Mouse (Mus musculus): ENCODE measurements around the gene Acr. TPM values are rescaled to one million over a fixed set of nuclear protein-coding genes. Genes with fewer than 3 reads are reported as not detected.

Gene Acr
- total RNA-seq (2021): 1 to 10 TPM in 1 of 2 experiments, under 1 TPM in 1; 0.91 to 2.3 TPM

- no peak for DNase-seq (ENCODE audit: low spot score in 2 of 2)
- intact Hi-C loops (cut with DNase I): no loop called here
Measured at GRCm38 (mm10) chr15:89568114-89568513, at the start of gene Acr. Gene Acr (plus strand): TSS chr15:89568326.

GRCm38 (mm10) chr15:89521951-89522350 lies 46.2 kb upstream of the Acr start:
- DNase-seq (ENCODE audit: low spot score in 2 of 2): no peak
- intact Hi-C loops (cut with DNase I): no loop called here

- DNase-seq (ENCODE audit: low spot score in 2 of 2): no peak
- intact Hi-C loops (cut with DNase I): no loop called here
Measured at GRCm38 (mm10) chr15:89522566-89523282, 45.4 kb upstream of the Acr start.

- no peak for DNase-seq (ENCODE audit: low spot score in 2 of 2)
- intact Hi-C loops (cut with DNase I): no loop called here
Measured at GRCm38 (mm10) chr15:89523283-89523832, 44.8 kb upstream of the Acr start.

- no peak for DNase-seq (ENCODE audit: low spot score in 2 of 2)
- intact Hi-C loops (cut with DNase I): no loop called here
Measured at GRCm38 (mm10) chr15:89524001-89524571, 44.0 kb upstream of the Acr start.

- intact Hi-C loops (cut with DNase I): no loop called here
- DNase-seq (ENCODE audit: low spot score in 2 of 2): no peak
Measured at GRCm38 (mm10) chr15:89524611-89525415, 43.3 kb upstream of the Acr start.

GRCm38 (mm10) chr15:89525464-89525863 lies 42.7 kb upstream of the Acr start:
- no peak for DNase-seq (ENCODE audit: low spot score in 2 of 2)
- intact Hi-C loops (cut with DNase I): no loop called here

- no peak for DNase-seq (ENCODE audit: low spot score in 2 of 2)
- intact Hi-C loops (cut with DNase I): no loop called here
Measured at GRCm38 (mm10) chr15:89525896-89526295, 42.2 kb upstream of the Acr start.

GRCm38 (mm10) chr15:89526776-89527325 lies 41.3 kb upstream of the Acr start:
- DNase-seq (ENCODE audit: low spot score in 2 of 2): no peak
- intact Hi-C loops (cut with DNase I): no loop called here

- intact Hi-C loops (cut with DNase I): no loop called here
- no peak for DNase-seq (ENCODE audit: low spot score in 2 of 2)
Measured at GRCm38 (mm10) chr15:89527466-89527865, 40.7 kb upstream of the Acr start.

- intact Hi-C loops (cut with DNase I): no loop called here
- no peak for DNase-seq (ENCODE audit: low spot score in 2 of 2)
Measured at GRCm38 (mm10) chr15:89528201-89528850, 39.8 kb upstream of the Acr start.

- DNase-seq (ENCODE audit: low spot score in 2 of 2): no peak
Measured at GRCm38 (mm10) chr15:89528923-89529322, 39.2 kb upstream of the Acr start.

GRCm38 (mm10) chr15:89530336-89530735 lies 37.8 kb upstream of the Acr start:
- intact Hi-C loops (cut with DNase I): no loop called here
- DNase-seq (ENCODE audit: low spot score in 2 of 2): peak; percentile 69 to 71

More at GRCm38 (mm10) chr15:89528923-89529322, 39.2 kb upstream of the Acr start:
- intact Hi-C loops (cut with DNase I): no loop called here

- DNase-seq (ENCODE audit: low spot score in 2 of 2): no peak
- intact Hi-C loops (cut with DNase I): no loop called here
Measured at GRCm38 (mm10) chr15:89531399-89531798, 36.7 kb upstream of the Acr start.

GRCm38 (mm10) chr15:89532026-89532923 lies 35.9 kb upstream of the Acr start:
- DNase-seq (ENCODE audit: low spot score in 2 of 2): peak; percentile 84 to 87
- intact Hi-C loops (cut with DNase I): no loop called here

GRCm38 (mm10) chr15:89532924-89533842 lies 34.9 kb upstream of the Acr start:
- DNase-seq (ENCODE audit: low spot score in 2 of 2): no peak

GRCm38 (mm10) chr15:89533843-89534207 lies 34.3 kb upstream of the Acr start:
- no peak for DNase-seq (ENCODE audit: low spot score in 2 of 2)
- intact Hi-C loops (cut with DNase I): no loop called here

More at GRCm38 (mm10) chr15:89532924-89533842, 34.9 kb upstream of the Acr start:
- intact Hi-C loops (cut with DNase I): no loop called here

- DNase-seq (ENCODE audit: low spot score in 2 of 2): no peak
- intact Hi-C loops (cut with DNase I): no loop called here
Measured at GRCm38 (mm10) chr15:89544171-89544570, 24.0 kb upstream of the Acr start.

Measured in left cerebral cortex, postnatal 36 days (tissue).